Mouse (Mus musculus) heart, embryonic 14.5 days (tissue): ENCODE data around the gene Aldh3a2. TPM values are rescaled to one million over a fixed set of nuclear protein-coding genes. Genes with fewer than 3 reads are reported as not detected.
"Not testable (repeated sequence)": the region's sequence is repeated elsewhere in the genome, so short reads cannot be mapped to it uniquely, and the experiment has no call there.

Experiments used
- ATAC-seq: fragments of 200-750 bp; cut with Nextera tagmentation; 2 replicates; pipeline ENCODE4 v1.8.0; 2017; ENCODE audit warnings: low read depth, moderate TSS enrichment; ENCODE audit not compliant: insufficient number of reproducible peaks, insufficient read depth, low FRiP score
- H3K27ac ChIP-seq, 2 experiments: fragments of 200-500 bp in 1 of 2; fragments of 300-500 bp in 1 of 2; sonication (generic) in 1 of 2; replicated peaks in 1 of 2; 2 replicates each; pipeline ENCODE4 v1.5.1; 2012 to 2014; ENCODE audit warnings: low read depth in 2 of 2, low read length in 2 of 2, control low read depth in 1 of 2, mild to moderate bottlenecking in 1 of 2, mixed read lengths in 1 of 2; ENCODE audit not compliant: control insufficient read depth in 1 of 2, insufficient read depth in 1 of 2
- H3K27me3 ChIP-seq: fragments of 300-500 bp; sonication (generic); 2 replicates; pipeline ENCODE4 v1.6.1; 2014; ENCODE audit warnings: mild to moderate bottlenecking, low read length, control low read depth; ENCODE audit not compliant: control insufficient read depth, insufficient read depth
- H3K36me3 ChIP-seq: fragments of 300-500 bp; sonication (generic); 2 replicates; pipeline ENCODE4 v1.6.1; 2014; ENCODE audit warnings: mild to moderate bottlenecking, control low read depth, low read length, mixed read lengths; ENCODE audit not compliant: control insufficient read depth, insufficient read depth
- H3K4me1 ChIP-seq, 2 experiments: fragments of 200-500 bp in 1 of 2; fragments of 300-500 bp in 1 of 2; sonication (generic) in 1 of 2; 2 replicates each; pipeline ENCODE4 v1.6.1; 2012 to 2014; ENCODE audit warnings: low read length in 2 of 2, control low read depth in 1 of 2, mixed read lengths in 1 of 2; ENCODE audit not compliant: control insufficient read depth in 2 of 2, insufficient read depth in 2 of 2
- H3K4me2 ChIP-seq: fragments of 300-500 bp; sonication (generic); 2 replicates; pipeline ENCODE4 v1.6.1; 2014; ENCODE audit warnings: mild to moderate bottlenecking, low read length
- H3K4me3 ChIP-seq, 2 experiments: fragments of 200-500 bp in 1 of 2; fragments of 300-500 bp in 1 of 2; sonication (generic) in 1 of 2; 2 replicates each; pipeline ENCODE4 v1.5.1; 2012 to 2014; ENCODE audit warnings: low read length in 2 of 2, mild to moderate bottlenecking in 2 of 2, control low read depth in 1 of 2, low read depth in 1 of 2, moderate library complexity in 1 of 2; ENCODE audit not compliant: control insufficient read depth in 1 of 2, insufficient read depth in 1 of 2
- H3K9ac ChIP-seq: fragments of 300-500 bp; sonication (generic); 2 replicates; pipeline ENCODE4 v1.6.1; 2014; ENCODE audit warnings: mild to moderate bottlenecking, low read length
- H3K9me3 ChIP-seq: fragments of 300-500 bp; sonication (generic); 2 replicates; pipeline ENCODE4 v1.6.1; 2016; ENCODE audit warnings: low read length, control low read depth; ENCODE audit not compliant: control insufficient read depth
- WGBS: fragments of 180-500 bp; shearing (Covaris S2); extraction: QIAGEN DNeasy Blood & Tissue Kit; methylation state at CpG from one replicate; pipeline ENCODE4 v1.1.7; 2014; 5-methylcytosine and 5-hydroxymethylcytosine counted together
- polyA plus RNA-seq: library from polyadenylated mRNA; unstranded; fragments of >200 nt; fragmentation: Nextera tagmentation; extraction: Ambion mirVana; gene quantifications from 2 replicates; pipeline ENCODE4 v1.2.1, GENCODE M21; 2014

Gene Aldh3a2
- polyA plus RNA-seq, 1 experiment from 2014 or later = 43.8 TPM

DNA sequence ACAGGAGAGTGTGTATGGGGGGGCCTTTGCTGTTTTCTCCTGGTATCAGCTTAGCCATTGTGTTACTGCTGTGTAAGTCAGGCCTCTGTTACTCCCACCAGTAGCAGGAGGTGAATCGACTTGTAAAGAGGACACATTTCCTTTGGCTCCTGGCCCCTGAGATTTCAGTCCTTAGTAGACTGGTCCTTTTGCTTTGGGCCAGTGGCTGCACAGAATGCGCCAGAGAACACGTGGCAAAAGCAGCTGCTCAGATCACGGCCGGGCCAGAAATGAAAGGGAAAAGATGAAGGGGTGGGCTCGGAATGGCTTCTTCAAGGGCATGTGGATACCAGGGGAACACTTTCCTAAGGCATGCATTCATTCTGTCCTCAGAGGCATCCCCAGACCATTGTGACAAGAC is 65.1 kb downstream of the Aldh3a2 start:
- Histone ChIP-seq H3K36me3 (no peaks in the 10 kb centered on the region), H3K4me1 (peaks cover 2 to 7% of the 10 kb centered on the region in 2 experiments; a peak in 3 of 4 replicates), H3K27ac (no peak overlapping the region), H3K4me2 (no peak overlapping the region), H3K27me3 (no peaks in the 10 kb centered on the region), H3K9me3 (no peaks in the 10 kb centered on the region), H3K9ac (no peak overlapping the region), H3K4me3 (no peak overlapping the region)
- no peak for ATAC-seq
- WGBS = 69% methylated on average over 6 of the region's 6 CpGs

DNA sequence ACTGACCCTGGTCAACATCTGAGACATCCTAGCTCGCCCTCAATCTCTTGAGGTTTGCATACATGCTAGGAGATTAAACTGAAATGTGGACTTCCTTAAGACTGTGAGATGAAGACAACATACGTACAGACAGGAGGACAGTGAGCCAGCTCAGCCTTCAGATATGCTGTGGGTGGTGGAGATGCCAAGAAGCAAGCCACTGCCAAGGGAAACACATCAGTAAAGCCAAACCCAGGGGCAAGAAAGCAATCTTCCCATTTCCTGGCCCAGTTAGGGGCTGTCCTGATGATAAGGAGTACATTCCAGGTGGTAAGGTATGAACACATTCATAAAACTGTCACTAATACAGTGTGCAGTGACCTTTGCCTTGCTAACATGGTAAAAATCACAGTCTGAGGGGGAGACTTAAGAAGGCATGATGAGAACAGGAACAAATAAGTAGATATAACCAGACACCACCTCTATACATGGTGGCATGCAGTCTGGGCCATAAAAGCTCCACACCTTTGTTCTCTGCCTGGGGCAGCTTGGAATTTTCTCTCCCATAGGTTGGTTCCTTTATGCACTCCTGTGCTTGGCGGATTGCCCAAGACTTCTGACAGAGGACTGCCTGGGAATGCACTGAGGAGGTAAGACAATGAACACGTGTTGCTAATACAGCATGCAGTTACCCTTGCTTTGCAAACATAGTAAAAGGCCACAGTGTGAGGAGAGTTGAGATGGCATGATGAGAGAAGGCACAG is 67.5 kb downstream of the Aldh3a2 start:
- WGBS = 57% methylated on average over 4 of the region's 4 CpGs
- no peak for ATAC-seq
- no peak overlapping the region for H3K4me2 ChIP-seq
- H3K9me3 ChIP-seq = no peaks in the 10 kb centered on the region
- H3K9ac ChIP-seq = no peak overlapping the region
- H3K36me3 ChIP-seq = no peaks in the 10 kb centered on the region
- no peaks in the 10 kb centered on the region for H3K27me3 ChIP-seq
- peaks cover 0 to 3% of the 10 kb centered on the region in 2 experiments; a peak in 1 of 4 replicates for H3K4me1 ChIP-seq
- no peak overlapping the region for H3K27ac ChIP-seq
- no peak overlapping the region for H3K4me3 ChIP-seq

DNA sequence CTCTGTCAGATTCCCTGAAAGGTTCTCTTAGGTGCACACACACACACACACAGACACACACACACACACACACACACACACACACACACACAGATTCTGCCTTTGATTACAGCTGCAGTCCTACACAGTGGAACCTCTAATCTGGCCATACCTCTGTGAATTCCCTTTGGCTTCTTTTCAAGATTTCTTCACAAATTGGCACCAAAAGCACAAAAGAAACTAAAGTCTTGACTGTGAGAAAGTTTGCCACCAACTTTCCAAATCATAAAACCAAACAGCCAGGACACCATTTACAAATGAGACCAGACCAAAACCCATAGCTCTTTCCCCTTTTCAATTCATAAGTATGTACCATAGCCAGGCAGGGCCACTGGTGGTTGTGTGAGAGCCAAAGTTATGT is 69.3 kb downstream of the Aldh3a2 start:
- peaks cover 9% of the 10 kb centered on the region for H3K27me3 ChIP-seq
- H3K4me3 ChIP-seq = no peak overlapping the region
- ATAC-seq = no peak
- H3K9ac ChIP-seq = no peak overlapping the region
- H3K4me1 ChIP-seq = peaks cover 0 to 3% of the 10 kb centered on the region in 2 experiments; a peak in 1 of 4 replicates
- H3K27ac ChIP-seq = no peak overlapping the region
- no peaks in the 10 kb centered on the region for H3K36me3 ChIP-seq
- H3K4me2 ChIP-seq = no peak overlapping the region
- H3K9me3 ChIP-seq = no peaks in the 10 kb centered on the region

DNA sequence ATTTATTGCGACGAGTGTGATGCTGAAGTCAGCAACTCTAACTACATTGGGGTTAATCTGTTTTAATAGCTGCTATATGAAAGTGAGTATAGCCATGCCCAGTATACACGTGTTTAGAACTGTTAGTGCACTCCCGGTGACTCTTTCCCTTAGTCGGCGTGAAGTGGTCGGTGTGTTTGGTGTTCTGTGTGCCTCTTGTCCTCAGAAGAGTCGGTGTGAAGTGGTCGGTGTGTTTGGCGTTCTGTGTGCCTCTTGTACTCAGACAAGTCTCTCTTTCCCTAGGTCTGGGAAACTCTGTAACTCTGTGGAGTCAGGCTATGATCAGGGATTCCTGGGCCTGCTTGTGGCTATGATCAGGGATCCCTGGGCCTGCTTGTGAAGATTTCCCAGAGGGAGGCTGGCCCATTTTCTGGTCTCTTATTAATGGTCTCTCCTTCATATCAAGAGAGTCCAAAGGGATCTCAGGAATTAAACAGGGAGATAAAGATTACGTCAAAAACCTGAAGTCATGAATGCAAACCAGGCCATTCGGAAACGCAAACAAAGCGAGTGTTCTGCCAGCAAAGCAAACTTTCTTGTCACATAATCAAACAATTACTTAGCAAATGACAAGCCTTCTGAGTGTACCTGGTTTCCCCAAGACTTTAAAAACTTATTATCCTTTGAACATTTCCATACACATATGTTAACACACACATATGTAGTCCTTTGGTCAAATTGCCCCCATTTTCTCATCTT is 70.5 kb downstream of the Aldh3a2 start:
- Histone ChIP-seq H3K27me3 (peaks cover 9% of the 10 kb centered on the region), H3K9me3 (no peaks in the 10 kb centered on the region), H3K4me2 (no peak overlapping the region), H3K4me1 (peaks cover 0 to 3% of the 10 kb centered on the region in 2 experiments; a peak in 1 of 4 replicates), H3K9ac (no peak overlapping the region), H3K4me3 (no peak overlapping the region), H3K27ac (no peak overlapping the region), H3K36me3 (no peaks in the 10 kb centered on the region)
- WGBS = 80% methylated on average over 14 of the region's 14 CpGs
- no peak for ATAC-seq

DNA sequence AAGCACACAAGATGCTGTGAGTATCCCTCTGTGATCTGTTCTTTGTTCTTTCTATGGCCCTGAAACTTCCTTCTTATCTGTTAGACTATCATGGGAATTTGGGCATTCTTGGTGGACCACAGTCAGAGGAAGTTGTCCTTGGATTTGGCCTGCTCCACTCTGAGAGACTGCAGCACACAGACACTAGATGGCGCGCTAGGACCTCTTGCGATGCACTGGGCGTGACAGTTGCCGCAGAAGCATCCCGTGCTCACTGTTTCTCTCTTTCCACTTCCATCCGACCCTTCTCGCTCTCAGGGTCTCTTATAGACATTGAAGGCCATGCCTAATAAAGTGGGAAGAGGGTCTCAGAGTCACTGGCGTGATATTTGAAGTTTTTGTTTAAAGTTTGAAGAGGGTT is 73.9 kb downstream of the Aldh3a2 start:
- H3K4me2 ChIP-seq = no peak overlapping the region
- no peak overlapping the region for H3K9ac ChIP-seq
- ATAC-seq = 0 out of 2 replicates have a peak, but pooled peaks have one; percentile 39
- no peak overlapping the region for H3K4me3 ChIP-seq
- H3K9me3 ChIP-seq = no peaks in the 10 kb centered on the region
- H3K27me3 ChIP-seq = peaks cover 9% of the 10 kb centered on the region
- 5% methylated on average over 9 of the region's 9 CpGs for WGBS
- no peaks in the 10 kb centered on the region for H3K36me3 ChIP-seq
- no peaks in the 10 kb centered on the region for H3K4me1 ChIP-seq
- H3K27ac ChIP-seq = no peak overlapping the region

DNA sequence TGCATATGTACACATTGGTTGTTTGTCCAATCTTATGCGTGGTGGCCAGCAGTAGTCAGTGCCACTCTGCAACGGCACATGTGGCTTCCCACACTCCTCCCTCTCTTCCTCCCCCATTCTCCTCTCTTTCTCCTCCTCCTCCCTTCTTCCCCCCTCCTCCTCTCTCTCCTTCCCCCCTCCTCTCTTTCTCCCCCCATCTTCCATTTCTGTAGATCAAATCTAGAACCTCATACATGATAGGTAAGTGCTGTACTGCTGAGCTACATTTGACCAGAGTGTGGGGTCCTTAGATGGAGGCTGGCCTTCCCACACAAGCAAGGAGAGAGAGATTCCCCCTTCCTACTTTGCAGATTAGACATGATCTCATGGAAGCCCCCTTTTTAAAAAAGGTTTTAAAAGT is 74.5 kb downstream of the Aldh3a2 start:
- Histone ChIP-seq H3K4me3 (no peak overlapping the region), H3K4me1 (no peaks in the 10 kb centered on the region), H3K27ac (no peak overlapping the region), H3K36me3 (no peaks in the 10 kb centered on the region), H3K27me3 (peaks cover 9% of the 10 kb centered on the region), H3K4me2 (no peak overlapping the region), H3K9ac (no peak overlapping the region), H3K9me3 (no peaks in the 10 kb centered on the region)
- ATAC-seq = no peak
- WGBS = 97% methylated on average over 2 of the region's 2 CpGs

DNA sequence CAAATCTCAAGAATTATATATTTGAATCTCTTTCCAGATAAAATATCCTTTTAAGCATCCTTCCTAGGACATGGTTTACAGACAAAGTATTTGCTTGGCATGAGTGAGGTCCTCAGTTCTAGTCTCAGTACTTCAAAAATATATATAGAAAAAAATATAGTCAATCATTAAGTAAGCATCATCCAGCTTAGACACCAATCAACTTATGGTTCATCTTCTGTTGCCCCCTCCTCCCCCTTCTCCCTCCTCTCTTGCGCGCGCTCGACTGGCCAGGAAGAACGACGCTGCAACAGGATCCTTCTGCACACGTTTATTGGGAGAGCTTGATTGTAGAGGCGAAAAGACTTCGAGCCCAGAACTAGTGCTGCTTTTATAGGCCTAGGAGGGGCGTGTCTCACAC is 75.1 kb downstream of the Aldh3a2 start:
- H3K4me2 ChIP-seq, H3K9ac ChIP-seq, H3K27ac ChIP-seq, ATAC-seq, H3K36me3 ChIP-seq, H3K27me3 ChIP-seq, H3K4me1 ChIP-seq, H3K9me3 ChIP-seq, H3K4me3 ChIP-seq: not testable (repeated sequence)
- WGBS = 95% methylated on average over 7 of the region's 10 CpGs
